Comparison of ENCODE assay signal across 9 mouse cellular contexts in genomic region chr16:33832057-33832456, GRCm38 (mm10). TPM values are rescaled to one million over a fixed set of nuclear protein-coding genes. Genes with fewer than 3 reads are reported as not detected.
DNase-seq lines count a peak whose midpoint lies in the region; ATAC-seq and TF ChIP-seq lines count a peak whose summit lies in the region.
"Had no signal": no experiment of that assay in that cellular context is flagged by ENCODE, and none has a peak within 500 bp of the region (broad histone marks: within the 10 kb centered on the region; RNA-seq: fewer than 3 reads in every experiment).

No protein-coding gene starts in this region.

- H3K9me3 ChIP-seq in embryonic facial prominence, embryonic 11.5 days (replicated peaks; ENCODE audit: control insufficient read depth, low read length), result no peaks in the 10 kb centered on the region
- no peaks in the 10 kb centered on the region for H3K9me3 ChIP-seq in liver, embryonic 13.5 days (replicated peaks)

- peak overlapping the region; percentile 39; the same call in 1 of the 2 replicates for H3K27ac ChIP-seq in kidney, adult 2 months (ENCODE audit: insufficient read depth, low read depth, low read length)
- H3K27ac ChIP-seq in embryonic facial prominence, embryonic 11.5 days (replicated peaks; ENCODE audit: low read depth, low read length), result peak overlapping the region; percentile 42
- no peak overlapping the region for H3K27ac ChIP-seq in liver, embryonic 13.5 days

- 76% methylated on average over 6 of the region's 6 CpGs for WGBS in kidney, adult 2 months
- WGBS in embryonic facial prominence, embryonic 11.5 days, result 48% methylated on average over 6 of the region's 6 CpGs
- 60% methylated on average over 6 of the region's 6 CpGs for WGBS in liver, embryonic 13.5 days (ENCODE audit: insufficient replicate concordance)

- ATAC-seq in embryonic facial prominence, embryonic 11.5 days (replicated peaks; ENCODE audit: insufficient number of reproducible peaks, low FRiP score, low TSS enrichment, low read depth), result no peak
- no peak for ATAC-seq in liver, embryonic 13.5 days (ENCODE audit: low read depth)

- TF ChIP-seq POLR2A in kidney, adult 2 months (IDR thresholded peaks at IDR 0.05; ENCODE audit: low read depth, low read length), result no peak

- H3K36me3 ChIP-seq in kidney, adult 2 months (ENCODE audit: control insufficient read depth, insufficient read depth, low read length), result no peaks in the 10 kb centered on the region
- no peaks in the 10 kb centered on the region for H3K36me3 ChIP-seq in embryonic facial prominence, embryonic 11.5 days (replicated peaks; ENCODE audit: control insufficient read depth, insufficient read depth, low read depth, low read length)
- no peaks in the 10 kb centered on the region for H3K36me3 ChIP-seq in liver, embryonic 13.5 days

- H3K27me3 ChIP-seq in kidney, adult 2 months (replicated peaks; ENCODE audit: control insufficient read depth, insufficient read depth, low read length), result no peaks in the 10 kb centered on the region
- H3K27me3 ChIP-seq in embryonic facial prominence, embryonic 11.5 days (ENCODE audit: control insufficient read depth, insufficient read depth, low read length), result no peaks in the 10 kb centered on the region
- H3K27me3 ChIP-seq in liver, embryonic 13.5 days, result peaks cover 92% of the 10 kb centered on the region

- no peak for TF ChIP-seq CTCF in kidney, adult 2 months (conservative IDR thresholded peaks at IDR 0.05; ENCODE audit: insufficient read depth, insufficient read length, low read depth, low read length)

- no peak overlapping the region for H3K4me3 ChIP-seq in kidney, adult 2 months (ENCODE audit: insufficient read depth, low read depth, low read length)
- H3K4me3 ChIP-seq in embryonic facial prominence, embryonic 11.5 days (ENCODE audit: low read depth, low read length), result peak overlapping the region; percentile 3; the same call in 1 of the 2 replicates
- H3K4me3 ChIP-seq in liver, embryonic 13.5 days (replicated peaks), result no peak overlapping the region

- H3K4me2 ChIP-seq in embryonic facial prominence, embryonic 11.5 days (ENCODE audit: low read depth, low read length), result 0 out of 2 replicates have a peak overlapping the region, but pooled peaks have one; percentile 15
- H3K4me2 ChIP-seq in liver, embryonic 13.5 days, result peak overlapping the region; percentile 64; the same call in 1 of the 2 replicates

- DNase-seq in adrenal gland, adult (ENCODE audit: inconsistent age in 2 of 2, low spot score in 1 of 2), result peak; percentile 13 to 61
- no peak for DNase-seq in adrenal gland, adult 18-20 months (ENCODE audit: low spot score in 2 of 2)
- DNase-seq in kidney, adult 2 months, result no peak
- no peak for DNase-seq in kidney, adult 18-20 months
- no peak for DNase-seq in embryonic facial prominence, embryonic 11.5 days (ENCODE audit: low spot score)
- DNase-seq in liver, embryonic 13.5 days, result no peak
- no peak for DNase-seq in thymus, adult 18-20 months
- DNase-seq in frontal cortex, postnatal 36 days (ENCODE audit: low spot score in 2 of 2), result no peak

- no peak overlapping the region for H3K9ac ChIP-seq in embryonic facial prominence, embryonic 11.5 days (replicated peaks; ENCODE audit: low read length)
- H3K9ac ChIP-seq in liver, embryonic 13.5 days, result no peak overlapping the region

- peaks cover 19% of the 10 kb centered on the region for H3K4me1 ChIP-seq in kidney, adult 2 months (ENCODE audit: control insufficient read depth, insufficient read depth, low read length)
- peaks cover 8% of the 10 kb centered on the region; the same call in 1 of the 2 replicates for H3K4me1 ChIP-seq in embryonic facial prominence, embryonic 11.5 days (ENCODE audit: control insufficient read depth, insufficient read depth, low read length)
- H3K4me1 ChIP-seq in liver, embryonic 13.5 days (replicated peaks), result peaks cover 52% of the 10 kb centered on the region

RNA-seq across cellular contexts. Expression of gene Itgb5, which starts 2.6 kb away (rescaled TPM):
- 100 to 1,000 TPM; 146 to 187 TPM for total RNA-seq in adrenal gland, adult 18-20 months (2021)
- 145 TPM in 2 replicates for polyA plus RNA-seq in kidney, adult 2 months (2012; rRNA removed)
- polyA plus RNA-seq in embryonic facial prominence, embryonic 11.5 days (2014; fragmentation: Nextera tagmentation; extraction: Ambion mirVana), result 77.7 and 80.3 TPM in 2 replicates
- polyA plus RNA-seq in liver, embryonic 13.5 days (2015; fragmentation: Nextera tagmentation; extraction: Ambion mirVana), result 10.9 and 11.3 TPM in 2 replicates

RNA-seq across cellular contexts. Expression of gene Muc13, which starts 38.2 kb away (rescaled TPM):
- total RNA-seq in adrenal gland, adult 18-20 months (2021), result not detected
- polyA plus RNA-seq in kidney, adult 2 months (2012; rRNA removed), result 0.10 and 0.11 TPM in 2 replicates
- 0.21 and 0.34 TPM in 2 replicates for polyA plus RNA-seq in embryonic facial prominence, embryonic 11.5 days (2014; fragmentation: Nextera tagmentation; extraction: Ambion mirVana)
- 2.7 and 3.2 TPM in 2 replicates for polyA plus RNA-seq in liver, embryonic 13.5 days (2015; fragmentation: Nextera tagmentation; extraction: Ambion mirVana)
- total RNA-seq: layer of hippocampus, adult 18-20 months had no signal

Comparison
In these comparisons a context has a peak if more than half of its experiments do, and no peak if none do; other contexts are left out.
1. DNase-seq: peak in adrenal gland, adult (2 of 2); none in adrenal gland, adult 18-20 months (0 of 2), kidney, adult 2 months (single experiment), kidney, adult 18-20 months (single experiment), embryonic facial prominence, embryonic 11.5 days (single experiment), liver, embryonic 13.5 days (single experiment), thymus, adult 18-20 months (0 of 2) and frontal cortex, postnatal 36 days (0 of 2).